Mouse (Mus musculus) spleen, adult 2 months (tissue): ENCODE measurements around the gene Nipa1. TPM values are rescaled to one million over a fixed set of nuclear protein-coding genes. Genes with fewer than 3 reads are reported as not detected.

ENCODE experiments used
- DNase-seq, 2 experiments: peaks; one replicate each; pipeline versions ENCODE4 v3.0.0 to v3.0.0-alpha.2; 2012 to 2021; ENCODE audit warnings: low spot score in 2 of 2, low read depth in 1 of 2
- H3K27ac ChIP-seq: fragments of 200-500 bp; 2 replicates; pipeline ENCODE4 v1.5.1; 2012; ENCODE audit warnings: low read length, inconsistent platforms; ENCODE audit not compliant: insufficient read depth
- H3K27me3 ChIP-seq: fragments of 200-500 bp; 2 replicates; pipeline ENCODE4 v1.6.1; 2012; ENCODE audit warnings: mild to moderate bottlenecking, moderate library complexity, low read length, inconsistent platforms; ENCODE audit not compliant: control insufficient read depth, insufficient read depth
- H3K36me3 ChIP-seq: fragments of 200-500 bp; 2 replicates; pipeline ENCODE4 v1.6.1; 2012; ENCODE audit warnings: mild to moderate bottlenecking, low read length, inconsistent platforms; ENCODE audit not compliant: control insufficient read depth, insufficient read depth
- H3K4me1 ChIP-seq: fragments of 200-500 bp; 2 replicates; pipeline ENCODE4 v1.6.1; 2011; ENCODE audit warnings: inconsistent platforms; ENCODE audit not compliant: control insufficient read depth, insufficient read depth, insufficient read length
- H3K4me3 ChIP-seq: fragments of 200-500 bp; 2 replicates; pipeline ENCODE4 v1.5.1; 2011; ENCODE audit warnings: mild to moderate bottlenecking, inconsistent platforms; ENCODE audit not compliant: insufficient read depth, insufficient read length; ENCODE audit errors: extremely low read depth
- CTCF ChIP-seq: fragments of 200-500 bp; IDR thresholded peaks from 2 replicates; pipeline ENCODE4 v1.5.1; 2011; ENCODE audit warnings: mild to moderate bottlenecking, inconsistent platforms; ENCODE audit not compliant: insufficient read depth, insufficient read length, insufficient replicate concordance; ENCODE audit errors: extremely low read depth
- POLR2A ChIP-seq: fragments of 200-500 bp; IDR thresholded peaks from 2 replicates; pipeline ENCODE4 v1.6.1; 2011; ENCODE audit warnings: low read depth, low read length, inconsistent platforms
- WGBS: fragments of 180-500 bp; shearing (Covaris S2); methylation state at CpG from one replicate; pipeline ENCODE4 v1.1.7; 2018; 5-methylcytosine and 5-hydroxymethylcytosine counted together
- polyA plus RNA-seq: library from polyadenylated mRNA; depleted of rRNA; stranded (reverse); fragments of >200 nt; gene quantifications from 2 replicates; pipeline ENCODE4 v1.2.3, GENCODE M21; 2012; rRNA removed

Nipa1 gene
- polyA plus RNA-seq, 1 experiment = 2.1 TPM

DNA sequence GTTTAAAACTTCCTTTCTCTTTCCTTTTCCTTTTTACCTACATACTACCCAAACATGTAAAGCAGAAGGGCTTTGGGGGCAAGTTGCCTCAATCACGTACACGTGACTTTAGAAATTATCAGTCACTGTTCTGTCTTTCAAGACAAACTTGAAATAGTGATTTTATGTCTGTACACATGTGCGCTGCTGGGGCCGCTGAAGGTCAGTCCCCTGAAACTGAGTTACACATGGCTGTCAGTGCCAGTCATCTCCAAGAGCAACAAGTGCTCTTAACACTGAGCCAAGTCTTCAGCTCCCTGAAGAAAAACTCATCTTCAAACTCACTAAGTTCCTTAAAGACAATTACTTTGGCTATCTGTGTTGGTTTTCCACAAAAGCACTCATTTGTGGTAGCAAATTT lies 61.8 kb downstream of the Nipa1 start:
- no peaks in the 10 kb centered on the region; the same call in 1 of the 2 replicates for H3K27me3 ChIP-seq
- DNase-seq = no peak
- 81% methylated on average over 4 of the region's 4 CpGs for WGBS
- no peak overlapping the region for H3K27ac ChIP-seq
- no peak overlapping the region for H3K4me3 ChIP-seq
- TF ChIP-seq POLR2A (no peak), CTCF (no peak)
- H3K4me1 ChIP-seq = peaks cover 2% of the 10 kb centered on the region
- peaks cover 4% of the 10 kb centered on the region; the same call in 1 of the 2 replicates for H3K36me3 ChIP-seq

DNA sequence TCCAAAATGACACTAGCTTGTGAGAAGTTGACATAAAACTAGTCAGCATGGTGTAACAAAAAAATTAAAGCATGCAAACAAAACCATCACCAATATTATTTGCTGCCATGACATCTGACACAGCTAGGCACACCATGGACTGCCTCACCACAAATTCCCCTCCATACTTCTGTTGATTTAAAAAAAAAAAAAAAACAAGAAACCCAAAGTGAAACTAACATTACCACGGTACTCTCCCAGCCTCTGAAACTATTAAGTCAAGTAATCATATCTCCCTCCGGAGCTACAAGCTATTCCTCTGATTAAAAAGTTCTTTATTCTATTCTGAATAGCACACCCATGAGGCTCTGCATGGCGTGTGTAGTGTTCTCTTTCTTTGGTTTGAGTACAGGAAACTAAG lies 62.6 kb downstream of the Nipa1 start:
- Histone ChIP-seq H3K4me1 (peaks cover 2% of the 10 kb centered on the region; the same call in 1 of the 2 replicates), H3K27ac (no peak overlapping the region), H3K36me3 (peaks cover 4% of the 10 kb centered on the region; the same call in 1 of the 2 replicates), H3K4me3 (no peak overlapping the region), H3K27me3 (no peaks in the 10 kb centered on the region; the same call in 1 of the 2 replicates)
- no peak for DNase-seq
- WGBS = 51% methylated on average over 3 of the region's 3 CpGs
- TF ChIP-seq POLR2A (no peak), CTCF (no peak)

DNA sequence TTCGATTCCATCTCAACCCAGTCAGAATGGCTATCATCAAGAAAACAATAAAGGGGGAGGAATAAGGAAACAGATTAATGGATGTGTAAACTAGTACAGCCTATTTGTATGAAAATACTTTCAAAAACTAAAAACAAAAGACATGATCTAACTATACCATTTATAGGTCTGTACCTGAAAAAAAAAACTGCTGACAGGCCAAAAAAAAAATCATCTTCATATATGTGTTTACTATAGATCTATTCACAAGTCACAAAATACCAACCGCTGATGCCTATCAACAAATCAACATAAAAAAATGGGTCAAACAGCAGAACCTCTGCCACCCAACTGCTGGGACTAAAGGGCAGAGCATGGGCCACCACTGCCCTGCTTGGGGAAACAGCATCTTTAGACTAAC lies 63.7 kb downstream of the Nipa1 start:
- DNase-seq = no peak
- no peaks in the 10 kb centered on the region; the same call in 1 of the 2 replicates for H3K27me3 ChIP-seq
- H3K4me1 ChIP-seq = peaks cover under 1% of the 10 kb centered on the region; the same call in 1 of the 2 replicates
- 97% methylated on average over 2 of the region's 2 CpGs for WGBS
- TF ChIP-seq POLR2A = no peak
- no peak for TF ChIP-seq CTCF
- H3K4me3 ChIP-seq = no peak overlapping the region
- peaks cover 4% of the 10 kb centered on the region; the same call in 1 of the 2 replicates for H3K36me3 ChIP-seq
- no peak overlapping the region for H3K27ac ChIP-seq

DNA sequence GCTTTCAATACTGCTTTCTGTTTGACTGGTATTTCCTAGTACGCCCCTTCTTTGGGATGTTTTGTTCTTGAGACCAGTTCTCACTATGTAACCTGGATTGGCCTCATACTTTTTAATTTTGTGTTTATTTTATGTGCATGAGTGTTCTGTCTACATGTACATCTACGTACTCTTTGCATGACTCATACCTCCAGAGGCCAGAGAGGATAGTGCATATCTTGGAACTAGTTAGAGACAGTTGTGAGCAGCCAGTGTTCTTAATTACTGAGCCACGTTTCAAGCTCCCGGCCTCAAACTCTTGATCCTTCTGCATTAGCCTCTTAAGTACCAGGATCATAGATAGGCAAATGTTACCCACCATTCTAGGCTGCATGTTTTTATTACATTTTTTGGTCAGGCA lies 81.4 kb downstream of the Nipa1 start:
- peaks cover 8% of the 10 kb centered on the region for H3K36me3 ChIP-seq
- TF ChIP-seq POLR2A (no peak), CTCF (no peak)
- H3K27ac ChIP-seq = no peak overlapping the region
- DNase-seq = no peak
- no peak overlapping the region for H3K4me3 ChIP-seq
- no peaks in the 10 kb centered on the region for H3K4me1 ChIP-seq
- 96% methylated on average over 4 of the region's 4 CpGs for WGBS
- H3K27me3 ChIP-seq = no peaks in the 10 kb centered on the region

DNA sequence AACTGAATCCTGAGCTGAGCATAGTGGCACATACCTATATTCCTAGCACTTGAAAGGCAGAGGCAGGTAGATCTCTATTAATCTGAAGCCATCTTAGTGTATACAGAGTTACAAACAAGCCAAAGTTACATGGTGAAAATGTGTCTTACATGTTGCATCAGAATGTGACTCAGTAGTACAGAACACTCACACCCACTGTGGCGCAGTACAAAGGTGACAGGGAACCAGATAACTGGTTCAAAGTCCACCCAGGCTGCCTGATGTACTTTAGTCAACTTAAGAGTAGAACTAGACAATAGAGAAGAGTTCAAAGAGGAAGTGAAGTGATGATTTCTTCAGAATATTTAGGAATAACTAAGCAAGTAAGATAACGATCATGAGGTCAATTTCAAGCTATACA lies 84.7 kb downstream of the Nipa1 start:
- no peak overlapping the region for H3K27ac ChIP-seq
- peaks cover 10% of the 10 kb centered on the region for H3K36me3 ChIP-seq
- no peaks in the 10 kb centered on the region for H3K27me3 ChIP-seq
- H3K4me1 ChIP-seq = no peaks in the 10 kb centered on the region
- WGBS = 97% methylated on average over 2 of the region's 2 CpGs
- H3K4me3 ChIP-seq = no peak overlapping the region
- no peak for DNase-seq
- no peak for TF ChIP-seq POLR2A

DNA sequence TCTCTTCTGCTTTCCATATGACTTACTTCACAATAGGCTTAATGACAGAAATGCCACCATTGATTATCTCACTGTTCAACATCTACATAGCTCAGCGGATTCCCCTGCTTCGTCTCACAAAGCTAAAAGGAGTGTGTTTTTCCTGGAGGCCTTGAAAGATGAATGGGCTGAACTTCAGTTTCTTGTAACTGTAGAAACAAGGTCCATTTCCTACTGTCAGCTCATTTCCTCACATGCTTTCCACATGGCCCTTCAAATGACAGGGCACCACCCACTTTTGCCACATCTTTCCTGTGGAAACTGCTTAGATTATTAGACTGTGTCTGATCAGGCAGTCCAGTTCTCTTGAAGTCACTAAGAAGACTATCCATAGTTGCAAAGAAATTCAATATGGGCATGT lies 91.1 kb downstream of the Nipa1 start:
- Histone ChIP-seq H3K27me3 (no peaks in the 10 kb centered on the region), H3K4me1 (no peaks in the 10 kb centered on the region), H3K36me3 (peaks cover 12% of the 10 kb centered on the region), H3K27ac (no peak overlapping the region), H3K4me3 (no peak overlapping the region)
- no peak for TF ChIP-seq POLR2A
- no peak for TF ChIP-seq CTCF
- 72% methylated on average over 2 of the region's 2 CpGs for WGBS
- no peak for DNase-seq

Other genes starting within 250 kb of the Nipa1 start
- gene Tubgcp5, start 225.8 kb downstream of the Nipa1 start, polyA plus RNA-seq = 2.3 and 2.9 TPM in 2 replicates
- 17.4 and 19.4 TPM in 2 replicates for gene Cyfip1, start 178.2 kb downstream of the Nipa1 start, polyA plus RNA-seq
- gene Nipa2, start 57.5 kb downstream of the Nipa1 start, polyA plus RNA-seq = 7.1 and 16.1 TPM in 2 replicates
- gene Herc2, start 30.2 kb upstream of the Nipa1 start, polyA plus RNA-seq = 18.7 and 19.4 TPM in 2 replicates
- gene Oca2, start 219.8 kb upstream of the Nipa1 start, polyA plus RNA-seq = 0.23 TPM in 1 of 2 replicates, not detected in the other